Mouse (Mus musculus) heart, postnatal 36 days (tissue): ENCODE results near the gene Tlk2. TPM values are rescaled to one million over a fixed set of nuclear protein-coding genes. Genes with fewer than 3 reads are reported as not detected.
A peak's percentile ranks its signal among the peaks of the same experiment; 100 is the strongest.

Experiments used
- DNase-seq, 2 experiments: peaks; one replicate each; pipeline ENCODE4 v3.0.0; 2021 to 2022
- intact Hi-C: fragments of 180-260 bp; cut with DNase I; formaldehyde crosslinking; loops from one replicate; pipeline ENCODE4 v1.15.1; 2025
- total RNA-seq, 2 experiments: library from RNA; stranded (reverse); gene quantifications; 2 replicates each; pipeline ENCODE4 v1.2.3; 2021

The Tlk2 gene
- total RNA-seq, 2 experiments from 2014 or later, result 39.6 to 41.2 TPM

- no peak for DNase-seq
- intact Hi-C loops, result no loop called here
Observed at GRCm38 (mm10) chr11:105159673-105160360, 18.8 kb upstream of the Tlk2 start.

GRCm38 (mm10) chr11:105161411-105161810, 17.2 kb upstream of the Tlk2 start:
- DNase-seq, result no peak
- intact Hi-C loops, result no loop called here

GRCm38 (mm10) chr11:105164516-105165510, 13.8 kb upstream of the Tlk2 start:
- intact Hi-C loops, result no loop called here
- DNase-seq, result no peak

- intact Hi-C loops, result no loop called here
Observed at GRCm38 (mm10) chr11:105166780-105167179, 11.8 kb upstream of the Tlk2 start.

GRCm38 (mm10) chr11:105179523-105179922, 916 bp downstream of the Tlk2 start:
- peak in 1 of 2 experiments; percentile 19 for DNase-seq
- intact Hi-C loops, result no loop called here

More at GRCm38 (mm10) chr11:105166780-105167179, 11.8 kb upstream of the Tlk2 start:
- no peak for DNase-seq

GRCm38 (mm10) chr11:105180471-105181091, 2.0 kb downstream of the Tlk2 start:
- intact Hi-C loops, result loop anchor here (2.0 kb wide), 1 partner anchor 54 kb away; the partner anchor contains the start of gene Mettl2
- DNase-seq, result peak in 1 of 2 experiments; percentile 32

GRCm38 (mm10) chr11:105181126-105181637, 2.6 kb downstream of the Tlk2 start:
- intact Hi-C loops, result loop anchor here (2.0 kb wide), 1 partner anchor 54 kb away; the partner anchor contains the start of gene Mettl2
- DNase-seq, result peak; percentile 92 to 94

- peak; percentile 45 to 71 for DNase-seq
- intact Hi-C loops, result loop anchor here (2.0 kb wide), 1 partner anchor 55 kb away; the partner anchor contains the start of gene Mettl2
Observed at GRCm38 (mm10) chr11:105181689-105182460, 3.3 kb downstream of the Tlk2 start.

- intact Hi-C loops, result no loop called here
- no peak for DNase-seq
Observed at GRCm38 (mm10) chr11:105182461-105182855, 3.9 kb downstream of the Tlk2 start.

- no peak for DNase-seq
- intact Hi-C loops, result no loop called here
Observed at GRCm38 (mm10) chr11:105184678-105185077, 6.1 kb downstream of the Tlk2 start.

- DNase-seq, result no peak
- intact Hi-C loops, result no loop called here
Observed at GRCm38 (mm10) chr11:105192186-105192585, 13.6 kb downstream of the Tlk2 start.

- no peak for DNase-seq
- intact Hi-C loops, result no loop called here
Observed at GRCm38 (mm10) chr11:105196893-105197662, 18.5 kb downstream of the Tlk2 start.

GRCm38 (mm10) chr11:105202403-105202802, 23.8 kb downstream of the Tlk2 start:
- DNase-seq, result no peak
- intact Hi-C loops, result no loop called here

- intact Hi-C loops, result no loop called here
- DNase-seq, result no peak
Observed at GRCm38 (mm10) chr11:105210007-105210406, 31.4 kb downstream of the Tlk2 start.

- intact Hi-C loops, result no loop called here
- DNase-seq, result no peak
Observed at GRCm38 (mm10) chr11:105214257-105214656, 35.6 kb downstream of the Tlk2 start.

- no peak for DNase-seq
- intact Hi-C loops, result no loop called here
Observed at GRCm38 (mm10) chr11:105217771-105218170, 39.2 kb downstream of the Tlk2 start.

- no peak for DNase-seq
- intact Hi-C loops, result loop anchor here (10.0 kb wide), 1 partner anchor 110 kb away; the partner anchor contains the start of gene Mettl2
Observed at GRCm38 (mm10) chr11:105234501-105234900, 55.9 kb downstream of the Tlk2 start.

- no peak for DNase-seq
- intact Hi-C loops, result no loop called here
Observed at GRCm38 (mm10) chr11:105240991-105241390, 62.4 kb downstream of the Tlk2 start.

- DNase-seq, result no peak
- intact Hi-C loops, result no loop called here
Observed at GRCm38 (mm10) chr11:105246369-105246768, 67.8 kb downstream of the Tlk2 start.
